Mouse (Mus musculus) testis, postnatal 14 days (tissue): ENCODE data around the gene Ccdc189.
"Not testable (repeated sequence)": the region's sequence is repeated elsewhere in the genome, so short reads cannot be mapped to it uniquely, and the experiment has no call there.

Experiments
- DNase-seq: peaks from one replicate; pipeline ENCODE4 v3.0.0; 2021; ENCODE audit warnings: low spot score

Ccdc189 gene

DNA sequence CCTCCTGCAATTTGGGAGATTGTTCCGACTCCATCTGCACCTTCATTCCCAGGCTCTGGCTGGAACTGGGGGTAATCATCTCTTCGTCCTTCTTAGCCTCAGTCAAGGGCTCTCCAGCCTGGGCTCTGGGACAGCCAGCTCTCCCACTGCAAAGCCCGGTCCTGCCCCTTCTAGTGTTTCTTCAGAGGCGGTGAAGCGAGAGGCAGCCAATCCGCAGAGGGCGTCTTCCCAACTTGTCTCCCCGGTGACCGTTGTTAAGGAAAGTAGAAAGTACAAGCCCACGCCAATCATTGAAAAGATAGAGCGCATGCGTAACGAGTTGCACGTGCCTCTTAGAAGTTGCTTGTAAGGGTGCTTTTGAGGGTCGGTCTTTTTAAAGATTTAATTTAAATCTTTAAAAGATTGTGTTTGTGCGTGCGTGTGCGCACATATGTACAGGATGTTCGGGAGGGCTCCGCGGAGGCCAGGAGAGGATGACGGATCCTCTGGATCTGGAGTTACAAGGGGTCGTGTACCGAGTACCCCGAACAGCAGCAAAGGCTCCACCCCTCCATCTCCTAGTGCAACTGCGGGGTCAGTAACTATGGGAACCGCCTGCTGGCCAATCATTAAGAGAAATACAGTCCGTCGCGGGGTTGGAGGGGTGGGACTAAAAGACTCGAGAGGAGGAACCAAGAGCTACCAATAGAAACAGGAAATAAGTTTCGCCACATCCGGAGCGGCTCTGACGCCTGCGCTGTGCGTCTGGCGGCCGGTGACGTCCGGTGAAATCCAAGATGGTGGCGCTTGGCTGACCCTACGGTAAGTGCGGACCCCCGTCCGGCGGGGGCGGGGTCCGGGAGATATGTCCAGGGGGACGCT is at the start of gene Ccdc189, which contains the start of gene Rnf40:
Gene Ccdc189, minus strand, starts transcription at position 585 of the 861 bp plus-strand sequence.
Gene Rnf40, plus strand, starts transcription at position 757 of the 861 bp plus-strand sequence.
- DNase-seq: peak; percentile 96

DNA sequence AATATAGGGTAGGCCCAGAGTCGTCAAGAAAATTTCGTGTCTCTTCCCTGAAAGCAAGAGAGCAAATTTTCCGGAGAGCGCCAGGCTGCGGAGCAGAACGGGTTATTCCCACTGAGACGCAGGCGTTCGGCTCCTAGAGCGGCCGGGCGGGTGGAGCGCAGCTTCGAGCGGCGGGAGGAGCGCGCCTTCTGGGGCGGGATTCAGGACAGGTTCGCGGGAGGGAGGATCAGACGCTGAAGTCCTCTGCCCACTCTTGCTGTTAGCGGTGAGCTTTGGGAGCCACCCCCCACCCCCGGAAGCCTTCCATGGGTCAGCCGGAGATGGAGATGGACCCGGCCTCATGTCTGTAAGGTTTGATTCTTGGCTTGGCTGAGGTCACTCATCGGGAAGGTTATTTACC is 48.6 kb upstream of the Ccdc189 start:
- DNase-seq: peak; percentile 81

DNA sequence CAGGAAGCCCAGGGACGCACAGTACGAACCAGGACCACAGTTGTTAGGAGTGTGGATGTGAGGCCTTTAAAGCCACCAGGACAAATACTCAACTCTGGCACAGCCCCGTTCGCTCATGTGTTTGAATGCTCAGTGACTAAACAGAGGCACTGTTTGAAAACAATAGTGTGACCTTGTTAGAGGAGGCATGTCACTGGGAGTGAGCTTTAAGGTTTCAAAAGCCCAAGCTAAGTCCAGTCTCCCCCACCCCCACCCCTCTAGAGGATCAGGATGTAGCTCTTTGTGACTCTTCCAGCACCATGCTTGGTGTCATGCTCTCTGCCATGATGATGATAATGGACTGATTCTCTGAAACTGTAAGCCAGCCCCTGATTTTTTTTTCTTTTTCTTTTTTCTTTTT is 43.0 kb upstream of the Ccdc189 start:
- no peak for DNase-seq

DNA sequence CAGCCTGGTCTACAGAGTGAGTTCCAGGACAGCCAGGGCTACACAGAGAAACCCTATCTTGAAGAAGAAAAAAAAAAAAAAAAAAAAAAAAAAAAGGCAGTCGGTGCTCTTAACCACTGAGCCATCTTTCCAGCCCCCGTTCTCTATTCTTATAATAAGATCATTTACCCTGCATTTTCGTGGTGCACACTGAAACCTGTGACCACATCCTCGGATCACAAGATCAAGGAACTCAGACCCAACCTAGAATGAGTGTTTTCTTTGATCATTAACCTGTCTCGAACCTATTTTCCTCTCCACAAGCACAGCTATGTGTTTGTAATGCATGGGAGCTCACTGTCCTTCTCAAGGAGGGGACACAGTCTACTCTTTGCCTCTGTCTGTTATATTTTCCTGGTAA is 40.3 kb upstream of the Ccdc189 start:
- no peak for DNase-seq

DNA sequence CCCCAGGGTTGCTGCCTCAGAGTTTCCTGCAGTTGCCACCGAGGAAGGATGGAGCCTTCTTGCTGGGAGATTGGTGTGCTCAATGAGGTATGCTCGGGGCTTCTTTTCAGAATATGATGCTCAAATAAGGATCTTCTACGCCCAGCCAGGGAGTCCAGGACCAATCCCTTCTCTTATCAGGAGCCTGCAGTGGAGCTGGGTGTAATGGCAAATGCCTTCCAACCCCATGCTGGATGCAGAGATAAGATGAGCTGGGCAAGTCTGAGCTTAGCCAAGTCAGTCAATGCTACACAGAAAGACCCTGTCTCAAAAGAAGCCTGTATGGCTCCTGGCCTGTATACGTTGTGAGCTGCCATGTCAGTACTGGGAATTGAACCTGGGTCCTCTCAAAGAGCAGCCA is 38.1 kb upstream of the Ccdc189 start:
- DNase-seq: no peak

DNA sequence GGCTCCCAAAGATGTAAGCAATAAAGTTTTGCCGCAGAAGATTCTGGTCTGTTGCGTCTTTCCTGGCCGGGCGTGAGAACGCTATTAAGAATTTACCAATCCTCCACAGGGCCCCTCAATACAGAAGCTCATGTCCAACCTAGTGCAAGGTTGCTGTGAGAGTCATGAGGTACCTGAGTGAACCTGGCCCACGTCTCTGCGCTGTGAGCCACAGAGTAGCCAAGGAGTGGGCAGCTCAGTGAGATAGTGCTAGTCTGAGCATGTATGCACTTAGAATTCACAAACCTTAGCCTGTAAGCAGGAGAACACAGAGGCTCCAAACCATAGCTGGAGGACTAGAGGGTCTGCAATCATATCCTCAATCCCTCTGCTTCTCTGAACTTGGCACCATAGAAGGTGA is 37.6 kb upstream of the Ccdc189 start:
- DNase-seq: no peak

DNA sequence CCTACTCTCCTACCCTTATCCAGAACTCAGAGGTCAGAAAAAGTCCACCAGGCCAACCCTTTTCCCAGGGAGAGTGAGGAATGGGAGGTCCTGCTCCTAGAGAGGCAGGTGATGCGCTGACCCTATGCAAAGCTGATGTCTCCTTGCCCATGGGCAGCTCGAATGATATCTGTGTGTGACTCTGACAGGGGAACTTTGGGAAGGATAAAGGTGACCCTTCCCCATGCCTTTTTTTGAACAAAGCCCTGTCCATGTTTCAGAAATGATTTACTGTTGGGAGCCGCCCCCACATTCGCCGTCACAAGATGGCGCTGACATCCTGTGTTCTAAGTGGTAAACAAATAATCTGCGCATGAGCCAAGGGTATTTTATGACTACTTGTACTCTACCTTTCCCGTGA is 30.0 kb upstream of the Ccdc189 start:
- DNase-seq: not testable (repeated sequence)

DNA sequence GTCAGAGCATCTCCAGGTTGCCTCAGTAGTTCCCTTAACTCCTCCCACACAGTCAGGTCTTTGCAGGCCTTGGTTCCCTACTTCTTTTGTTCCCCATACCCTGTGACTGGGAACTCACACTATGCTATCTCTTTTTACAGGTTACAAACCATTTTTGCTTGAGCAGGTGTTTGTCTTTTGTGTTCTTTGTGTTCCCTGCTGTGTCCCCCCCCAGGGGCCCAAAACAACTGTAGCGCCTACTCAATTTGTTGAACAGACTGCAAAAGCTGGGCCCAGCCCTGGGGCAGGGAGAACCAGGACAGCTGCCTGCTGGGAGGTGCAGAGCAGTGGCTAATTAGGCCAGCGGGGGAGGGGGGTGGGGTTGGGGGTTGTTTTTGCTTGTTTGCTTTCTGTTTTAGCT is 29.6 kb upstream of the Ccdc189 start:
- DNase-seq: no peak

DNA sequence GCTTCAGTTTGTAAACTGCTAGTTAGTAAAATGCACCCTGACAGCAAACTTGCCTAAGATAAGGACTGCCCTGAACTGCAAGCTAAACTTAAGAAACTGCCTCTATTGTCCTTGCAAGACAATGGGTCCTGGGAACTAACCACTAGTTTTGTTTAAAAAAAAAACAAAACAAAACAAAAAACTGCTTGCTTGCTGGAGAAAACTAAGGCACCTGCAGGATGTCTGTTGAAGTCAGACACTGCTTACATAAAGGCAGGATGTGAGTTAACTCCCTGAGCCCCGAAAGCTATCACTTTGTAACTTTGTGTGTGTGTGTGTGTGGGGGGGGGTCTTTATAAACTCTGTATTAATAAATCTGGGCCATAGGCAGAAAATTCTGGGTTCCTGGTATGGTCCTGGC is 28.5 kb upstream of the Ccdc189 start:
- no peak for DNase-seq

DNA sequence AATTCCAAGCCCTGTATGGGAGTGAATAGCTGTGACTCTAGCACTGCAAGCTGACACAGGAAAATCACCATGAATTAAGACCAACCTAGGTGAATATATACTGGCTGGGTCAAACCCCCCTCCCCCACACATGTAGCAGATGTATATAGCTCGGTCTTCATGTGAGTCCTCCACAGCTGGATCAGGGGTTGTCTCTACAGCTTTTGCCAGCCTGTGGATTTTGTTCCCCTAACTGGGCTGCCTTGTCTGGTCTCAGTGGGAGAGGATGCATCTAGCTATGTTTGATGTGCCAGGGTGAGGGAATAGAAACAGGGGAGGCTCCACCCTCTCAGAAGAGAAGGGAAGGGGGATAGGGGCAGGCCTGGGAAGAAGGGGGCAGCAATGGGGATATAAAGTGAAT is 27.9 kb upstream of the Ccdc189 start:
- DNase-seq: no peak

DNA sequence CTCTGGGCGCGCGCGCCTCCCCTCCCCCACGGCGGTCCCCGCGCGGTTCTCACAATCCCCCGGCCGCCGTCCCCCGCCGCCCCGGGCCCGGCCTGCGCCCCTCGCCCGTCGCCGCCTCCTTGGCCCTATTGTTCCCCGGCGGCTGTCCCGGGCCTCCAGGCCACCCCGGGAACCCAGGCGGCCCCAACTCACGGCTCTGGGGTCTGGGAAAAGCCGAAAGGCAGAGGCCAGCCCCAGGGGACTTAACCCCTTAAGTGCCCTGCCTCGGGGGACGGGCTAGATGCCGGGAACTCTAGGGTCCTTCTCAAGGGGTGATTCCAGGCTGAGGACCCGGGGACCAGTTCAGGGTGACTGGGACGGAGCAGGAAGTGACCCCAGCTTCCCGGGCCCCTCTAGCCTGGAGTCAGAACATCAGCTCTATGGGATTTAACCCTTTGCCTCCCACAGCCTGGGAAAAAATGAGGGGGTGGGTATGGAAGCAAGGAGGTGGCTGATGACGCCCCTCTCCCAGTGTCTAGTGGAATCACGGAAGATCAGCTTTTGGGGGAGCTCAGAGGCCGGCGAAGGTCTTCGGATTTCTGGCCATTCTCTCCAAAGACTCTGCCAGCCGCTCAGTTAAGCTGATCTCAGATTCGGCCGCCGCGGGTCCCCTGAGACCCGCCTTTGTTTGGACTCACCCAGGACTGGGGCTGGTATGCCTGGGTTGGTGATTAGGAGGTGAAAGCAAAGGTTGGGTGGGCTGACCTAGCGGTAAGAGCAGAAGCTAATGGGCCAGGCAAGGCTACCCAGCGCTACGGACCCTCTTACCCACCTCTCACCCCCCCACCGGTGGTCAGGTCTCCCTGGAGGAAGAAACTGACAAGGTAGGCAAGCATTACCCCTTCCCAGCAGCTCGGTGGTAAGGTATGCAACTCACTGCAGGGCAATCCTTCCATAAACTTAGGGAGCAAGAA is 26.8 kb upstream of the Ccdc189 start, which contains the start of gene Zfp629:
Gene Zfp629, minus strand, starts transcription at position 907 of the 953 bp plus-strand sequence.
- DNase-seq: peak; percentile 80

DNA sequence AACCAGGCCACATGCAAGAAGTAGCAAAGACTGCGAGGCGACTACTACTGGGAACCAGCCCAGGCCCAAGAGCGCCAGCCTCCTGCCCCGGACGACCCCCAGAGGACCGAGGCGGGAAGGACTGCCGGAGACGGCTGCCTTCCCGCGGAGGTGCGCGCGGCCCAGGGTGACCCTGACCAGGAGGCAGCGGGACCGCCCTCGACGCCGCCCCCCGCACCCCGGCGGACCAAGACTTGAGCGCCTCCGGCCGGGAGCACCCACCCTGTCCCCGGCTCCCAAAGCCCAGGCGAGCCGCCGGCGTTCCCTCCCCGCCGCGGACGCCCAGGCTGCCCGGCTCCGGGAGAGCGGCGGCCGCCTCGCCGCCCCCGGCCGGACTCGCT is 26.1 kb upstream of the Ccdc189 start:
- peak; percentile 65 for DNase-seq

DNA sequence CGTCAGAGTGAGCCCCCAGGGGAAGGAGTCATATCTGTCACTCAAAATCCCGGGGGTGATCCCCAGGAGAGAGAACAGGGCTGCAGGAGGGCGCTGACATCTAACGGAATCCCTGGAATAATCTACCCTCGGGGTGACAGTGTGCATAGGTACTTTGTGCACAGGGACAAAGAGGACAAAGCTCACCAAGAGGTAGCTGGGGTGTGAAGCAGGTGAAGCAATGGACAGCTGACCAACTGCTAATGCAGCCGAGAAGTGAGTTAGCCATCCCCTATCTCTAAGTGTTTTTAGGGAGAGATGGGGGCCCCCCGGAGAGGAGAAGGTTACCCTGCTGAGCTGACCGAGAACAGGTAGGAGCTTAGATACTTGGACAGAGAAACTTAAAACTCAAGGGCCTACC is 25.7 kb upstream of the Ccdc189 start:
- DNase-seq: no peak

DNA sequence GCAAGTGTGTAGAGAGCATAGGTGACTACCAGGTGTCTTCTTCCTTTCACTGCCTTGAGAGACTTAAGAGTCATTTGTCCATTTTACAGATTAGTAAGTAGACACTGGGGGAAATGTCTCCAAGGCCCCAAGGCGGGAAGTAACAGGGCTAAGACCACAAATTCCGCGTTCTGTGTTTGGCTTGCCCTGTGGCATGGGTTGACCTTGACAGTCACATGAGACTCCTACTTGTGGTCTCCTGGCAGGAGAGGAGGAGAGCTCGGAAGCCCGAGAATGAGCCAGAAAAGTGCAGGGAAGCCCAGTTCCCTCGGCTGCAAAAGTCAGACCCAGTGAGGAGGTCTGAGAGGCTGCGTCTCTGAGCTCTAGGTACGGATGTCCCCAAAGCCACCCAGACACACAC is 25.1 kb upstream of the Ccdc189 start:
- DNase-seq: no peak

DNA sequence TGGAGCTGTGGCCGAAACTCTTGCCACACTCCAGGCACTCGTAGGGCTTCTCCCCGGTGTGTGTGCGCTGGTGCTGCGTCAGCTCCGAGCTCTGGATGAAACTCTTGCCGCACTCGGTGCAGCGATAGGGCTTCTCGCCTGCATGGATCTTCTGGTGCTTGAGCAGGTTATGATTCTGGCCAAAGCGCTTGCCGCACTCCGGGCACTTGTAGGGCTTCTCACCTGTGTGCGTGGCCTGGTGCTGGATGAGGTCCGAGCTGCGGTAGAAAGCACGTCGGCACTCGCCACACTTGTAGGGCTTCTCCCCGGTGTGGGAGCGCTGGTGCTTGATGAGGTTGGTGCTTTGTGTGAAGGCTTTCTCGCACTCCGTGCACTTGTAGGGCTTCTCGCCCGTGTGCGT is 23.2 kb upstream of the Ccdc189 start:
- DNase-seq: no peak

DNA sequence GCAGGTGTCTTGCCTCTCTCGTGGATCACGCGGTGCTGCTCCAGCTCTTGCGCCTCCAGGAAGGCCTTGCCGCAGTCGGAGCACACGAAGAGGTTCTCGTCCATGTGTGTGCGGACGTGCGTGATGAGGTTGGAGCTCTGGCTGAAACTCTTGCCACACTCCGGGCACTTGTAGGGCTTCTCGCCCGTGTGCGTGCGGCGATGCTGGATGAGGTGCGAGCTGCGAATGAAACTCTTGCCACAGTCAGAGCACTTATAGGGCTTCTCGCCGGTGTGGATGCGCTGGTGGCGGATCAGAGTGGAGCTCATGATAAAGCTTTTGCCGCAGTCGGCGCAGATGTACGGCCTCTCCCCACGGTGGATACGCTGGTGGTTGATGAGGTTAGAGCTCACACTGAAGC is 22.6 kb upstream of the Ccdc189 start:
- no peak for DNase-seq

DNA sequence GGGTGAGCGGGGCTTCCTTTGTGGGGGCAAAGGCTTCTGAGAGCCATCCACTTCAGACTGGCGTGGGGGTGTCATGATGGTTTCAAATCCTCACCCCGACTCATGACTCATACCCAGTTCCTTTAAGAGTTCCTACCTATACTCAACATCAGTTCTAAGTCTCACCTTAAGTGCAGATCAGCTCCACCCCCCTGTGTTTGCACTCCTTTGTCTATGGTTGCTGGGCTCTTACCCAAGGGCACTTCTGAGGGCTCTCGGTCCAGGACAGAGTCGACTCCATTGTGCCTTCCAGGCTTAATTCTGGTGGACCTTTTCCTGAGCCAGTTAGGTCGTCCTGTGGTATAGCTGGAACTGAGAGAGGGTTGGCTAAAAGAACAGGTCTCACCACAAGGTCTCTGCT is 18.8 kb upstream of the Ccdc189 start:
- DNase-seq: no peak

DNA sequence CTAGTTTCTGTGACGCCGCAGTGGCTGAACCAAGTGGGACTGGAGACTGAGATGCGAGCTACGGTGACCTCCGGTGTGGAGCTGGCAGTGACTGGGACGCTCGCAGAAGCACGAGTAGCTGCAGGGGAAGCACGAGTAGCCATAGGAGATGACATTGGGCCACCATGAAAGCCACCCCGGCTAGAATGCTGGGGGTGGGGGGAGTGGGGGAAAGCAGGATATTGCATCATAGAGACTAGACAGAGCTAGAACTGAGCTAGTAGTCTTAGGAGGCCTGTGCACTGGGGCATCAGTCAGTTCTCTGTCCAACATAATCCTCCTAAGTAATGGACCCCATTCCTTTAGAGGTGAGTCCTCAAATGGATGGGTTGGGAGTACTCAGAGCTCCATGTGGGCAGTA is 15.9 kb upstream of the Ccdc189 start:
- DNase-seq: no peak

DNA sequence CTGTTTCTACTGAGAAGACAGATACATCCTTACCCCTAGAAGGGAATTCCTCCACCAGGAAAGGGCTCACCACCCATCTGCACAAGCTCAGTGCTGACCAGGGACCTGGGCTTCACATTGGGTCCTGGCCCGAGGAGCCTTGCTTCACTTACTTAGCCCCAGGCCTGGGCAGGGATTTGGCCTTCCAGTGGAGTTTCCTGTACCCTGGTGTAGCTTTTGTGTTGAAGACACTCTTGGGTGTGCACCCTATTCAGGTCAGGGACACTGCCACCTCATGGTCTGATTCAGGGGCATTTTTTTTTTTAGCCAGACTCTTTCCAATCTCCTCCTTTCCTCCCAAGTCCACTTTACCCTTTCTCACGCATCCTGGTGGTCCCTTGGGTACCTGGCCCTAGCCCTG is 14.5 kb upstream of the Ccdc189 start:
- no peak for DNase-seq

DNA sequence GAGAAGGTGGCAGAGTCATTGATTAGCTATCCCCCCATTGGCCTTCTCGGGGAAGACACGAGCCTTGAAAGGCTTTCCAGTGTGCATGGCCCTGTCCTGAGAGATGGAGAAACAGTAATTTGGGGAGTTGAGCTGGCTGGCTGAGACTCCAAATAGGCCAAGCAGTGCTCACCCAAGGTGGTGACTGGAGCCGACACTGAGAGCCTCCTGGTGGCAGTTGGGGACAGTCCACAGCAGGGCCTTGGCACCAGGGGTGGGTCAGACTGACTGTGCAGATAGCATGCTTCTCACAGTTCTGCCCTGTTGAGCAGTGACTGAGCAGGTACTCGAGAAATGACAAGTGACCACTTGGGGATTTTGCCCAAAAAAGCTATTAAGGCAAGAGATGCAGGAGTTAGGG is 13.3 kb upstream of the Ccdc189 start:
- DNase-seq: no peak

DNA sequence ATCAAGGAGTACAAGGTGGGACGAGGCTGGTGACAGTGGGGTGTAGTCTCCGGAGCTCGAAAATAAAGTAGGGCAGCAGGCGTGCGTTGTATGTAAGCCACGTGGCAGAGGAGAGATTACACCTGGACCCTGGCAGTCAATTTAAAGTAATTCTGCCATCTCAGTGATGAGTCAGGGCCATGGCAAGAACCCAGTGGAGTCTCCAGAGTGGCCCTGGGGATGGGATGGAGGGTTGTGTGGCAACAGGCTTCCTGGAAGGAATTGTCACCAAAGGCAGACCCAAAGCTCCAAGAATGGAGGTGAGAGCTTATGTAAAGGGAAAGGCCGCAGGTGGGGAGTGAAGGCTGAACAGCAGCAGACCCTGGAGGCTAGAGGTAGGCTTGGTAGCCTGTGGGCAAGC is 12.2 kb upstream of the Ccdc189 start:
- no peak for DNase-seq

DNA sequence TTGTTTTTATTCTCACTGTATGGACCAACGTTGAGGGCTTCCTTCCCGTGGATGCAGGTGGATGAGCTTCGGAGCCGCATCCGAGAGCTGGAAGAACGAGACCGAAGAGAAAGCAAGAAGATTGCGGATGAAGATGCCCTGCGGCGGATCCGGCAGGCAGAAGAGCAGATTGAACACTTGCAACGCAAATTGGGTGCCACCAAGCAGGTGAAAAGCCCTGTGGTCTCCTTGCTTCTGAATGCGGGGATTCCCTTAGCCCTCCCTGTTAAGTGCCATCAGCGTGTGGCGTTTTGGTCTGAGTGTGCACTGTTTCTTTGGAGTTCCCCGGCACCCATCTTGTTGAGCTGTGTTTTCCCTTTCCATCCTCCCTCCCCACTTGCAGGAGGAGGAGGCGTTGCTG is 8.4 kb upstream of the Ccdc189 start:
- no peak for DNase-seq

DNA sequence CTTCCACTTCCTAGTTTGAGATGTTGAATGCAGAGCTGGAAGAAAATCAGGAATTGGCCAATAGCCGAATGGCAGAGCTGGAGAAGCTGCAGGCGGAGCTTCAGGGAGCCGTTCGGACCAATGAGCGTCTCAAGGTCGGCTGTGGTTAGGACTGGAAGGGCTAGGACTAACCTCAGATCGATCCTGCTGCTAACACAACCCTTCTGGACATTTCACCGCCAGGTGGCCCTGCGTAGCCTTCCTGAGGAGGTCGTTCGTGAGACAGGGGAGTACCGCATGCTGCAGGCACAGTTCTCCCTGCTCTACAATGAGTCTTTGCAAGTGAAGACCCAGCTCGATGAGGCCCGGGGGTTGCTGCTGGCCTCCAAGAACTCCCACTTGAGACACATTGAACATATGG is 4.2 kb upstream of the Ccdc189 start:
- DNase-seq: no peak
